Mouse (Mus musculus) kidney, adult 2 months (tissue): ENCODE measurements at regions not wholly inside any gene's neighbourhood (a gene's known extent, or its start where the extent isn't known, plus 50 kb on each side); places are given as distances from the start of the nearest gene placed in this dataset.

ENCODE experiments used
- CTCF ChIP-seq: fragments of 200-500 bp; conservative IDR thresholded peaks from 2 replicates; pipeline ENCODE4 v1.5.1; 2011; ENCODE audit warnings: low read depth, mild to moderate bottlenecking, control low read depth, low read length, moderate library complexity, mixed read lengths; ENCODE audit not compliant: insufficient read depth, insufficient read length
- POLR2A ChIP-seq: fragments of 200-500 bp; IDR thresholded peaks from one replicate; pipeline ENCODE4 v1.6.1; 2011; ENCODE audit warnings: low read depth, low read length, control low read depth

DNA sequence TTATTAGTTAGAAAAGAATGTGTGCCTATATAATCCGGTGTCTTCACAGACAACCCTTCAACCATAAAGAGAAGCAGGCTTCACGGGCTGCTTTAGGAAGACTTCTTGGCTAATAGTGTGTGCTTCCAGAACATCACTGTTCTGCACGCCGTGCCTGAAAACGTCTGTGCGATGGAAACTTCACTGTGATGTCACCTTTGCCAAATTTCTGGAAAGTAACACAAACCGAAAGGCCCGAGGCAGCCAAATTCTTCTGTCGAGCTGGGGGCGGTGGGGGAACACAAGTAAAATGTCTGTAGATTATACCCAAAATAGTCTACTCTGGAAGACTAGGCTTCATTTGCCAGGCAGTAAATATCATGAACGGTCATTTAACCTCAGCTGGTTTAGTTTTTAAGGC is 327.5 kb upstream of the Gm5148 start:
- TF ChIP-seq CTCF = no peak
- no peak for TF ChIP-seq POLR2A
